Mouse (Mus musculus) lung, postnatal 10 days (tissue): Measurements from ENCODE around the gene Kdelr3.

Source experiments
- DNase-seq: peaks from one replicate; pipeline ENCODE4 v3.0.0; 2021

Gene Kdelr3

GRCm38 (mm10) chr15:79511553-79512320 is 4.5 kb upstream of the Kdelr3 start:
- DNase-seq: peak; percentile 94

GRCm38 (mm10) chr15:79513940-79514339 is 2.3 kb upstream of the Kdelr3 start:
- DNase-seq: peak; percentile 60

GRCm38 (mm10) chr15:79517710-79518109 is 1.5 kb downstream of the Kdelr3 start:
- DNase-seq: no peak

GRCm38 (mm10) chr15:79518571-79518970 is 2.4 kb downstream of the Kdelr3 start:
- peak; percentile 64 for DNase-seq

GRCm38 (mm10) chr15:79519400-79520220 is 3.4 kb downstream of the Kdelr3 start:
- no peak for DNase-seq

- no peak for DNase-seq
Observed at GRCm38 (mm10) chr15:79525564-79525963, 9.4 kb downstream of the Kdelr3 start.

GRCm38 (mm10) chr15:79525979-79526768 is 10.0 kb downstream of the Kdelr3 start:
- DNase-seq: peak; percentile 38

- DNase-seq: no peak
Observed at GRCm38 (mm10) chr15:79527192-79527591, 11.0 kb downstream of the Kdelr3 start.

GRCm38 (mm10) chr15:79527991-79528639 is 11.9 kb downstream of the Kdelr3 start:
- peak; percentile 62 for DNase-seq

- DNase-seq: no peak
Observed at GRCm38 (mm10) chr15:79529935-79530334, 13.7 kb downstream of the Kdelr3 start.

- DNase-seq: no peak
Observed at GRCm38 (mm10) chr15:79533796-79534195, 17.6 kb downstream of the Kdelr3 start.

- no peak for DNase-seq
Observed at GRCm38 (mm10) chr15:79543968-79544367, 27.8 kb downstream of the Kdelr3 start.

GRCm38 (mm10) chr15:79545496-79545895 is 29.3 kb downstream of the Kdelr3 start:
- DNase-seq: no peak

- DNase-seq: peak; percentile 85
Observed at GRCm38 (mm10) chr15:79545921-79546399, 29.7 kb downstream of the Kdelr3 start.

GRCm38 (mm10) chr15:79546410-79547288 is 30.4 kb downstream of the Kdelr3 start, which contains the start of gene Ddx17:
Ddx17 (minus strand) TSS chr15:79546741.
- DNase-seq: peak; percentile 97

GRCm38 (mm10) chr15:79547289-79547820 is 31.1 kb downstream of the Kdelr3 start:
- no peak for DNase-seq

GRCm38 (mm10) chr15:79548226-79548625 is 32.0 kb downstream of the Kdelr3 start:
- DNase-seq: no peak

- DNase-seq: no peak
Observed at GRCm38 (mm10) chr15:79552566-79552965, 36.4 kb downstream of the Kdelr3 start.

GRCm38 (mm10) chr15:79559649-79560048 is 43.4 kb downstream of the Kdelr3 start:
- no peak for DNase-seq

GRCm38 (mm10) chr15:79562417-79562816 is 46.2 kb downstream of the Kdelr3 start:
- DNase-seq: no peak
